Mouse (Mus musculus) thymus, adult 2 months (tissue): Measurements from ENCODE around the gene Maml3.

Experiments used
- CTCF ChIP-seq: fragments of 200-500 bp; IDR thresholded peaks from 2 replicates; pipeline ENCODE4 v1.5.1; 2012; ENCODE audit warnings: mild to moderate bottlenecking, control low read depth, low read length, moderate library complexity, borderline replicate concordance; ENCODE audit not compliant: control insufficient read depth, poor library complexity, insufficient read depth; ENCODE audit errors: extremely low read depth
- POLR2A ChIP-seq: fragments of 200-500 bp; IDR thresholded peaks from 2 replicates; pipeline ENCODE4 v1.6.1; 2012; ENCODE audit warnings: mild to moderate bottlenecking, low read length, control low read depth, moderate library complexity; ENCODE audit not compliant: control insufficient read depth, poor library complexity, insufficient read depth; ENCODE audit errors: extremely low read depth

DNA sequence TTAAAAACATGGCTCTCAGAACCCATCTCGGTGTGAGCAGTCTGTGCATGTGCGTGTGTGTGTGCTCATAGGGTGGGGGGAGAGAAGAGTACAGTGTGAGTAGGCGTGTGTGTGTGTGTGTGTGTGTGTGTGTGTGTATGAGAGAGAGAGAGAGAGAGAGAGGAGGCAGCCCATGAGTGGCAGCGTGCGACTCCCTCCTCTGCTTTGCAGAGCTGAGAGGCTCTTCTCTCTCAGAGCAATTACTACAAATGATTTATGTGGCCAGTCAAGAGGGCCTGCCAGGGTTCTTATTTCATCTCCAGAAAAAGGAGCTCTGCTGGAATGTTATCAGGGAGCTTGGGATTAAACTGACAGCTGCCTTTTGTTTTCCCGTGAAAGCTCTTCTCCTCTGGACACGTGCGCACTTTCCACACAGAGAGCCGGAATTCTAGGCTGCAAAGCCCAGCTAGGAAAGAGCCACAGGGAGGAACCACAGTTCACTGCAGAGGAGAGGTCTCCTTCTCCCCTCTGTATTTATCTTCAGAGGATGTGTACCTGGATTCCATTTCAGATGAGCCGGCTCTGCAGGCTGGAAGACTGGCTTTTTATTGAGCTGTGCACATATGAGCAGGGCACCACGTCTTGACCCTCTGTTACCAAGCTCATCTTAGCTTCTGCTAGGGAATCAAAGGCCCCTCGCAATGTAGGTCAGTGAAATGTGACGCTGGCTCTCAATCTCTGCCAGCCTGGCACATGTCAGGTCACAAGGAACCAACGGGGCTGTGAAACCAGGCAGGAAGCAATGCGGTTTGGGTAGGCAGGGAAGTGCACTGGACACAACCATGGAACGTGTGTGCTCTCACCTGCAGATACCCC is 325.9 kb downstream of the Maml3 start:
- TF ChIP-seq POLR2A = no peak
- TF ChIP-seq CTCF = no peak
